Mouse (Mus musculus) bone marrow, adult 2 months (tissue): ENCODE results near the gene Rab6b. TPM values are rescaled to one million over a fixed set of nuclear protein-coding genes. Genes with fewer than 3 reads are reported as not detected.

Source experiments
- H3K27ac ChIP-seq: fragments of 200-500 bp; 2 replicates; pipeline ENCODE4 v1.5.1; 2012; ENCODE audit warnings: low read depth, mild to moderate bottlenecking, control low read depth, inconsistent platforms, low read length; ENCODE audit not compliant: control insufficient read depth, poor library complexity, insufficient read depth
- H3K4me1 ChIP-seq: fragments of 200-500 bp; 2 replicates; pipeline ENCODE4 v1.6.1; 2011; ENCODE audit warnings: low read length; ENCODE audit not compliant: control insufficient read depth, insufficient read depth
- H3K4me3 ChIP-seq: fragments of 200-500 bp; replicated peaks from 2 replicates; pipeline ENCODE3; 2011; ENCODE audit warnings: mild to moderate bottlenecking, low read depth, low read length, control low read depth; ENCODE audit not compliant: control insufficient read depth
- CTCF ChIP-seq: fragments of 200-500 bp; IDR thresholded peaks from 2 replicates; pipeline ENCODE4 v1.5.1; 2011; ENCODE audit warnings: low read length, control low read depth; ENCODE audit not compliant: control insufficient read depth, insufficient read depth
- POLR2A ChIP-seq: fragments of 200-500 bp; IDR thresholded peaks from 2 replicates; pipeline ENCODE4 v1.6.1; 2011; ENCODE audit warnings: low read depth, mild to moderate bottlenecking, control low read depth, low read length, borderline replicate concordance; ENCODE audit not compliant: control insufficient read depth
- WGBS: fragments of 180-500 bp; shearing (Covaris S2); methylation state at CpG from one replicate; pipeline ENCODE4 v1.1.7; 2018; 5-methylcytosine and 5-hydroxymethylcytosine counted together
- polyA plus RNA-seq: library from polyadenylated mRNA; stranded (reverse); fragments of >200 nt; gene quantifications from 2 replicates; pipeline ENCODE4 v1.2.4, GENCODE M21; 2011; ENCODE audit warnings: low replicate concordance; ENCODE audit not compliant: missing spikeins, insufficient read depth, insufficient read length

Gene Rab6b
- polyA plus RNA-seq, 1 experiment: 1.3 TPM

DNA sequence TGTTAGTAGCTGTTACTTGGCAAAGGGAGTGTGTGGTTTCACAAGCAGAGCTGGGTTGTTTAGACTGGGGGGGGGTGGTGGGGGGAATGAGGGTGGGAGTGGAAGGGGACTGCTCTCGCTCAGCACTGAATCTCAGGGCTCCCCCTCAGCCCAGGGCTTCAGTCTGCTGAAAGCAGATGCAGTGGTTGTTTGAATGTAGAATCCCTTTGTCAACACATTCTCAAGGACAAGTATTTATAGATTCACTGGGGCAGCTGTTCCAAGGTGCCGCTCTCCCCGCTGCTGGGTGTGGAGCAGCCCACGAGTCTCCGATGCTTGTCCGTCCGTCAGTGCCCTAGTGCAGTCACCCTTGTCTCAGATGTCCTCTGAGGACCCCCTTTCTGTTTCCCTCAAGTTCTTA lies 29.7 kb downstream of the Rab6b start:
- Histone ChIP-seq H3K4me3 (no peak overlapping the region), H3K4me1 (peaks cover 2% of the 10 kb centered on the region; the same call in 1 of the 2 replicates), H3K27ac (no peak overlapping the region)
- 92% methylated on average over 7 of the region's 7 CpGs for WGBS
- TF ChIP-seq POLR2A: no peak
- no peak for TF ChIP-seq CTCF

DNA sequence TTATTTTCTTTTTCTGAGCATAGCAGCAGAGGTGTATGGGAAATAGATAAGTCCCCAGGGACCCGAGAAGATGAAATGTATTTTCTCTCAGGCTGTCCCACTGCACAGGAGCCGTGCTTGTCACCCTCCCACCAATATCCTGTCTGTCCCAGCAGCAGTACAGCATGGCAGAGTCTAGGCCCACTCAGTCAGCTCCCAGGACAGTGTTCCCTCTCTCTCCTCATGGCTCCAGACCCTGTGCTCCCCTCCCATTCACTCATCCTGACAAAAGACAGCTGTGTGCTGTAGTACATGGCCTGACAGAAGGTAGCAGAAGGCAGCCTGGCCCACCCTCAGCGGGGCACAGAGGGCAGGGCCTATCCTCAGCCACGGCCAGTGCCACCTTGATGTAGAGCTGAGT lies 32.3 kb downstream of the Rab6b start:
- no peak overlapping the region for H3K4me3 ChIP-seq
- TF ChIP-seq POLR2A: no peak
- no peak for TF ChIP-seq CTCF
- WGBS: 62% methylated on average over 4 of the region's 4 CpGs

DNA sequence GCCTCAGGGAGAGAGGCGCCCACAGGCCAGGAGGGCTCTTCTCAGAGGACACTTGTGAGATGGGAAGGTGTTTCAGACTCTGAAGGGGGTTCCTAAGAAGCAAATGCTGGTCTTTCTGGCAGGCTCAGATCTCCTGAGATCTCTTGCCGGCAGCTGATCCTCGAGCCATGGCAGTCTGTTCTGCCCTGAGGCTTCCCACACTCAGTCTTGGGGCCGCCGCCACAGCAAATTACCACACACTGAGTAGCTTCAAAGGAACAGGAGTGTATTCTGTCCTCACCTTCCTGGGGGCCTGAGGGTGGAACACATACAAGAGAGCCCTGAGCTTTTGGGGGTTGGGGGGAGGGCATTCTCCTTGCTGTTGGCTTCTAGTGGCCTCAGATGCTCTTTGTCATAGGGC lies 33.8 kb downstream of the Rab6b start:
- no peak for TF ChIP-seq CTCF
- no peak for TF ChIP-seq POLR2A
- WGBS: 80% methylated on average over 5 of the region's 5 CpGs
- no peak overlapping the region for H3K27ac ChIP-seq
- H3K4me3 ChIP-seq: no peak overlapping the region
- peaks cover 2% of the 10 kb centered on the region; the same call in 1 of the 2 replicates for H3K4me1 ChIP-seq

More for the DNA sequence above, 32.3 kb downstream of the Rab6b start:
- Histone ChIP-seq H3K4me1 (peaks cover 2% of the 10 kb centered on the region; the same call in 1 of the 2 replicates), H3K27ac (no peak overlapping the region)

DNA sequence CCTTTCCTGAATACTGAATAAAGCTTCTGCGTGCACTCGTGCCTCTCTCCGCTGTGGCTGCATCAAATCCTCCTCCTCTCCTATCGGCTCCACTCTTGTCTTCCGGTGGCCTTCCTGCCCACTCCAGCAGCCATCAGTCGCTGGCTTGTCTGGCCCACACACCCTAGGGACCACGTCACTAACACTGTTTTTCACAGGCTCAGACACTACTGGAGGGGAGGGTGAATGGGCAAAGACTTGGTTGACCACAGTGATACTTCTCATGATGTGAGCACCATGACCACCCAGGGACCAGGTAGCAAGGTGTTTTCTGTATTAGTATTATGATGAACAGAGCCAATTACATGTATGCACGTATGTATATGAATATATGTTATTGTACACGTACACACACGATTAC lies 34.7 kb downstream of the Rab6b start:
- 78% methylated on average over 10 of the region's 10 CpGs for WGBS
- no peak overlapping the region for H3K27ac ChIP-seq
- H3K4me1 ChIP-seq: peaks cover 2% of the 10 kb centered on the region; the same call in 1 of the 2 replicates
- TF ChIP-seq CTCF (no peak), POLR2A (no peak)
- H3K4me3 ChIP-seq: no peak overlapping the region

DNA sequence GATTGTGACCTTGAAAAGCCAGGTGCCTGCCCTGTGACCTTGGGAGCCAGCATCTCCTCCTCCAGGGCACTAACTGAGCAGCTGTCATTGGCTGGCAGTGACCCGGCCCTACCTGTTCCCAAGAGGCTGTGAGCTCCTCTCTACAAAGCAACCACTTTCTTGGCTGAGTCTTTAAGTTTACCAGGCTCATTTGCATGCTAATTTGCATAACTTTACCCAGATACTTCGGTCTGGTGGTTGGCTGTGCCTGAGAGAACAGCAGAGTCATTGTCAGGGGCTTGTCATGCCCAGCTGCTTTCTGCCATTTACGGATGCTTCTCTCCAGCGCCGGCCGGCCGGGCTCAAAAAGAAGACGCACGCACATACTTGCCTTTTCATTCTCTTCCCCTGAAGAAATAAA lies 35.1 kb downstream of the Rab6b start:
- peaks cover 2% of the 10 kb centered on the region; the same call in 1 of the 2 replicates for H3K4me1 ChIP-seq
- no peak for TF ChIP-seq CTCF
- TF ChIP-seq POLR2A: no peak
- no peak overlapping the region for H3K4me3 ChIP-seq
- H3K27ac ChIP-seq: no peak overlapping the region
- 15% methylated on average over 9 of the region's 9 CpGs for WGBS

DNA sequence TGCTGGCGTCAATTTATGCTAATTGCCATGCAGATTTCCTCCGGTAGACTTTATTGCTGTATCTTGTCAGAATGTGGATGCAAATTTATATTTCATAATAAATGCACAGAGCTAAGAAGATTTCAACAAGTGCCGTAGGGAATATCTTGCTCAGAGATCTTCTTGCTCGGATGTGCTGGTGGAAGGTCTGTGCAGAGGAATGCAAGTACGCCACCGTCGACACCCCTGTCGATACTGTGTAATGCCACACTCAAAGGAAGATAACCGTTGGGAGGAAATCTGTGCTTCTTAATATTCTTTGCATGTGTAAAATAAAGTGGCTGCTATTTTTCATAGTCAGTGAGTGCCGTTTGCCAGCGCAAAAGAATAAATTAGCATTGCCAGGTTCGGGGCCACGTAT lies 35.5 kb downstream of the Rab6b start:
- Histone ChIP-seq H3K27ac (no peak overlapping the region), H3K4me3 (no peak overlapping the region), H3K4me1 (peaks cover 2% of the 10 kb centered on the region; the same call in 1 of the 2 replicates)
- WGBS: 70% methylated on average over 13 of the region's 13 CpGs
- TF ChIP-seq POLR2A (no peak), CTCF (no peak)

DNA sequence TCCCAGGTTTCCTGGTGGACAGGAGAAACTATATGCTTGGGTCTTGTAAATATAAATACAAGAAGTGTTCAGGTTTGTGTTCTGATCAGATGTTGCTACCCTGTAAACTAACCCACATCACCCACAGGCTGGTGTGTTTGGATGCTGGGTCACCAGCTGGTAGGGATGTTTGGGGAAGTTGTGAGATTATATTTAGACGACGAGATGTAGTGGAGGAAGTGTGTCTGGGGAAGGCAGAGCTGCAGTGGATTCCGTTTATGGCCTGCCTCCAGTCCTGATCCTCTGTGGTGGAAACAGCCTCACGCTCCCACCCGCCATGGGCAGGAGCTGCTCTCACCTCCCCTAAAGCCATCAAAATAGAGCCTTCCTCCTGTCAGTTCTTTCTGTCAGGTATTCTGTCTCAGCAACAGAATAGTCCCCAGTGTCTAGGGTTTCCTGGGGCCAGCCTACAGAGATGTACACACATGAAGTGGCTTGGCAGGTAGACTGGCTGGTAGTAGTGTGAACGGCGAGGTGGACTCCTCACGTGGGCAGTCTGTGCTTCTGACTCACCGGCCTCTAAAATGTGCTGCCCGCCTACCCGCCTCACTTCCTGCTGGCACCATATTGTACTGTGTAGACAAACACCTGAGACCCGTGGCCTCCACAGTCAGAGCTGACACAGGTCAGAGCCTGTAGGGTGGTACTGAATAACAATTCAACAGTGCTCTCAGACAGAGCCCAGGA lies 37.6 kb downstream of the Rab6b start:
- WGBS: 21% methylated on average over 12 of the region's 12 CpGs
- no peak overlapping the region; the same call in 1 of the 2 replicates for H3K27ac ChIP-seq

DNA sequence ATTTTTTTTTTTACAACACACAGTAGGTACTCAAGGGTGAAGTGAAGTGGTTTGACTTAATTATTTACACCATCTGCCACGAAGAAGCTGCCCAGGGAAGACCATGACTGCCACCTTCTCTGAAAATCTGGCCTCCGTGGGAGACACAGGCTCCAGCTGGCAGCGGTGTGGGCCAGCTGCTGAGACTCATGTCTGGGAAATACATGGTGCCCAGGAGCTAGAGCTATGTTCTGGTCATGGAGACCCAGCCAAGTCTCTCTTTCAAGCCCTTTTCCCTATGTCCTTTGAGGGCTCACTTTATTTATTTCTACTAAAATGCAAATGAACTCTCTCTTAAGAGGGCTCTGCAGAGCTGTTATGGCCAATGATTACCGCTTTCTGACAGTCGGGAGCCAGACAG lies 41.7 kb downstream of the Rab6b start:
- 79% methylated on average over 5 of the region's 5 CpGs for WGBS

More for the DNA sequence above, 37.6 kb downstream of the Rab6b start:
- Histone ChIP-seq H3K4me3 (no peak overlapping the region), H3K4me1 (peaks cover 2% of the 10 kb centered on the region; the same call in 1 of the 2 replicates)
- TF ChIP-seq CTCF: no peak
- TF ChIP-seq POLR2A: no peak

More for the DNA sequence above, 41.7 kb downstream of the Rab6b start:
- Histone ChIP-seq H3K4me3 (no peak overlapping the region), H3K27ac (no peak overlapping the region), H3K4me1 (no peaks in the 10 kb centered on the region; the same call in 1 of the 2 replicates)
- TF ChIP-seq CTCF (no peak), POLR2A (no peak)
